Mouse (Mus musculus) forebrain, embryonic 15.5 days (tissue): ENCODE measurements at regions not wholly inside any gene's neighbourhood (a gene's known extent, or its start where the extent isn't known, plus 50 kb on each side); places are given as distances from the start of the nearest gene placed in this dataset. TPM values are rescaled to one million over a fixed set of nuclear protein-coding genes. Genes with fewer than 3 reads are reported as not detected.

ENCODE experiments used
- ATAC-seq: fragments of 200-750 bp; cut with Nextera tagmentation; replicated peaks from 2 replicates; pipeline ENCODE4 v1.8.0; 2017; ENCODE audit warnings: mild to moderate bottlenecking, moderate TSS enrichment, moderate library complexity
- H3K27ac ChIP-seq: fragments of 300-500 bp; sonication (generic); replicated peaks from 2 replicates; pipeline ENCODE4 v1.5.1; 2015; ENCODE audit warnings: mild to moderate bottlenecking, inconsistent platforms
- H3K27me3 ChIP-seq: fragments of 300-500 bp; sonication (generic); 2 replicates; pipeline ENCODE4 v1.6.1; 2015; ENCODE audit warnings: inconsistent platforms
- H3K36me3 ChIP-seq: fragments of 300-500 bp; sonication (generic); 2 replicates; pipeline ENCODE4 v1.6.1; 2015; ENCODE audit warnings: mild to moderate bottlenecking, inconsistent platforms
- H3K4me1 ChIP-seq: fragments of 300-500 bp; sonication (generic); 2 replicates; pipeline ENCODE4 v1.6.1; 2015; ENCODE audit warnings: inconsistent platforms
- H3K4me2 ChIP-seq: fragments of 300-500 bp; sonication (generic); replicated peaks from 2 replicates; pipeline ENCODE4 v1.6.1; 2015; ENCODE audit warnings: mild to moderate bottlenecking, inconsistent platforms
- H3K4me3 ChIP-seq: fragments of 300-500 bp; sonication (generic); 2 replicates; pipeline ENCODE4 v1.5.1; 2015; ENCODE audit warnings: mild to moderate bottlenecking, inconsistent platforms
- H3K9ac ChIP-seq: fragments of 300-500 bp; sonication (generic); replicated peaks from 2 replicates; pipeline ENCODE4 v1.6.1; 2015; ENCODE audit warnings: mild to moderate bottlenecking, inconsistent platforms
- H3K9me3 ChIP-seq: fragments of 300-500 bp; sonication (generic); 2 replicates; pipeline ENCODE4 v1.6.1; 2016; ENCODE audit warnings: inconsistent platforms
- WGBS: fragments of 180-500 bp; shearing (Covaris S2); methylation state at CpG from one replicate; pipeline ENCODE4 v1.1.7; 2015; ENCODE audit warnings: mixed read lengths; 5-methylcytosine and 5-hydroxymethylcytosine counted together
- microRNA-seq: library from miRNA; unstranded; fragments of <30 nt; microRNA quantifications from one replicate; pipeline ENCODE4, GENCODE M21; 2016

DNA sequence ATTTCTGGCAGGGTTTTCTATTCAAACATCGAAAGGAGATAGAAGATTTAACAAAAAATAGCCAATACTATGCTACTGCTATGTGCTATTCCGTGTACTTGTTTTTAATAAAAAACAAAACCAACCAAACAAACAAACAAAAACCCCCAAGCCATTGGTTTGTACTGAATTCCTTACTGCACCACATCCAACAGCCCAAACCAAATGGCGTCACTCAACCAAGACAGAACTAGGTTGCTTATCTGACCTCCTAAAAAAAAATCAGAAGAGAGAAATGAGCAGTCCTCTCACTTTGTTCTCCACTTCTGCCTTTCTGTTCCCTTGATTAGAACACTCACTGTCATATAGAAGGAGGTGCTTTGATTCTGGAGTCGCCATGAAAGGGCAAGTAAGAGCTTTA is 68.6 kb upstream of the Klf7 start:
- no peaks in the 10 kb centered on the region for H3K9me3 ChIP-seq
- H3K36me3 ChIP-seq, result no peaks in the 10 kb centered on the region
- WGBS, result 66% methylated on average over 4 of the region's 4 CpGs
- H3K4me2 ChIP-seq, result no peak overlapping the region
- H3K27me3 ChIP-seq, result no peaks in the 10 kb centered on the region
- no peak overlapping the region for H3K9ac ChIP-seq
- H3K27ac ChIP-seq, result peak overlapping the region; percentile 34
- ATAC-seq, result no peak
- no peak overlapping the region for H3K4me3 ChIP-seq
- peaks cover 49% of the 10 kb centered on the region for H3K4me1 ChIP-seq

DNA sequence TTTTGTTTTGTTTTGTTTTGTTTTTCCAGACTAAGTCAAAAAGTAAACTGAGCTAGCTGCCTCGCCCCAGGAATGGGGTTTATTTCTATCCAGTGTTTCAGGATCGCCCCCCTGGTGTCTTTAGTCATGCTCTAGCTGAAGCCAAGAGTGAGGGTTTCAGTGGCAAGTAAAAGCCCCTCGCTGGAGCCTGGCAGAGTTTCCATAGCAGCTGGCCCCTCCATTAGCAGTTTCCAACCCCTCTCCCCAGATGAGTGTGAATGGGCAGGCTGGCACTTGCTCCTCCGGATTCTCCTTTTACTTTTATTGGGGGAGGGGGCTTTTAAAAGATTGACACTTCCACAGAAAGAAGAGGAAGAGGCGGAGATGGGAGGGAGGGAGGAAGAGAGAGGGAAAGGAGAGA is 68.0 kb upstream of the Klf7 start:
- Histone ChIP-seq H3K36me3 (no peaks in the 10 kb centered on the region), H3K27ac (peak overlapping the region; percentile 34), H3K9me3 (no peaks in the 10 kb centered on the region), H3K4me2 (no peak overlapping the region), H3K4me3 (no peak overlapping the region), H3K27me3 (no peaks in the 10 kb centered on the region), H3K4me1 (peaks cover 49% of the 10 kb centered on the region), H3K9ac (no peak overlapping the region)
- peak; percentile 69; the same call in 1 of the 2 replicates for ATAC-seq
- 15% methylated on average over 5 of the region's 5 CpGs for whole genome bisulfite sequencing

DNA sequence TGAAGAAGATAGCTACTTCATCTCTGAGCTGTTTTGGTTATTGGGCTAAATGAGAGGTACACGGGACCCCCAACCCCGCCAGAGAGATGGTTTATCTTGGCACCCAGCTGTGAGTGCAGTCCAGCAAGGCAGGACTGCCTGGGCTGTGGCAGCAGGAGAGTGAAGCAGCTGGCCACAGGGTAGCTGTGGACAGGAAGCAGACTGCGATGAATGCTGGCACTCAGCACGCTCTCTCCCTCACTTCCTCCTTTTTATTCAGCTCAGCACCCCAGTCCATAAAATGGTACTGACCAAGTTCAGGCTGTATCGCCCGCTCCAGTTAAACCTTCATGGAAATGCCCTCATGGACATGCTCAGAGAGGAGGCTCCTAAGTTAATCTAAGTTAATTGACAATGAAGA is 67.4 kb upstream of the Klf7 start:
- Histone ChIP-seq H3K4me2 (no peak overlapping the region), H3K4me1 (peaks cover 49% of the 10 kb centered on the region), H3K4me3 (no peak overlapping the region), H3K27me3 (no peaks in the 10 kb centered on the region), H3K36me3 (no peaks in the 10 kb centered on the region), H3K9me3 (no peaks in the 10 kb centered on the region), H3K9ac (no peak overlapping the region), H3K27ac (peak overlapping the region; percentile 34; the same call in 1 of the 2 replicates)
- 49% methylated on average over 6 of the region's 6 CpGs for WGBS
- peak; percentile 29; the same call in 1 of the 2 replicates for ATAC-seq

DNA sequence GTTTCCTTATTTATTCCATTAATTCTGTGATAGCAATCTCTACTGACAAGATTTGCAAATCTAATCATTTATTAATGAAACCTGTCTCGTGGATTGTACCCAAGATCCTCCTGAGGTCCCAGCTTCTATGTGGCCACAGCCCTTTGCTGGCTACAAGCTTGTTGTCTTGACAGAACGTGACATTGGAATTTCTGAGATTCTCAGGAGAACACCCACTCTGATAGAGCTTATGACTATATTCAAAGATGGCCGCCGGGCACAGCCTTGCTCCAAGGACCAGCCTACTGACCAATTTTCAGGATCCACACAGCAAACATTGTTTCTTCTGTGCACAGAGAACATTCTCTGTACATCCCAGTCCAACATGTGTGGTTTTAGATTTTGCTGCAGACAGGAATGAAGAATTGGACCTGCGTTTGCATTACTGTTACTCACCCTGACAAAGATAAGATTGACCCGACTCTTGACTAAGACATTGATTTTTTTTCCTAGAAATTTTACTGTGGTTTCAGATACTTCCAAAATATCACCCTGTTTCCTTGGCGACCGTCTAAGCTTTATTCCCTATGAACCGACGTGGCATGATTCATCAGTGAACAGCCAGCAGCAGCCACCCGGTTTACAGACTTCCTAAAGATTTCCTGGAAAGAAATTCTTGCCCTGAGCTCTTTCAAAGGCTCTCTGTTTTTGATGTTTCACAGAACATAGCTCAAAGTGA is 65.9 kb upstream of the Klf7 start:
- WGBS, result 68% methylated on average over 11 of the region's 11 CpGs
- no peaks in the 10 kb centered on the region for H3K36me3 ChIP-seq
- H3K4me3 ChIP-seq, result no peak overlapping the region
- H3K27ac ChIP-seq, result 0 out of 2 replicates have a peak overlapping the region, but pooled peaks have one; percentile 5
- no peak overlapping the region for H3K9ac ChIP-seq
- no peaks in the 10 kb centered on the region for H3K9me3 ChIP-seq
- H3K4me1 ChIP-seq, result peaks cover 39% of the 10 kb centered on the region
- no peak overlapping the region for H3K4me2 ChIP-seq
- ATAC-seq, result no peak; the same call in 1 of the 2 replicates
- H3K27me3 ChIP-seq, result no peaks in the 10 kb centered on the region

DNA sequence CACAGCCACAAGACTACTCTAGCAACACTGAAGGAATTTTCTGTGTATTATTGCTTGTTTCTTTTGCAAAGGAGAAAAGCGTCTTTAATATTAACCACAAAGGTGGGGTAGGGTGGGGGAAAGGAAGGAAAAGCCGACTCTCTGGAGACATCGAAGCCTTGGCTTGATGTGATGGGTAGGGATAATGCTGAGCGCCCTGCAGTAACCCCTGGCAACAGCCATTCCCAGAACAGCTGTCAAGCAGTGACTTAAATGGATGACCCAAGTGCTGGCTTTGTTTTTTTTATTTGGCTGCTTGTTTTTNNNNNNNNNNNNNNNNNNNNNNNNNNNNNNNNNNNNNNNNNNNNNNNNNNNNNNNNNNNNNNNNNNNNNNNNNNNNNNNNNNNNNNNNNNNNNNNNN is 51.6 kb upstream of the Klf7 start:
- Histone ChIP-seq H3K9me3 (no peaks in the 10 kb centered on the region), H3K4me1 (peaks cover 8% of the 10 kb centered on the region), H3K9ac (no peak overlapping the region), H3K36me3 (no peaks in the 10 kb centered on the region), H3K27me3 (no peaks in the 10 kb centered on the region), H3K4me3 (no peak overlapping the region), H3K27ac (no peak overlapping the region), H3K4me2 (no peak overlapping the region)
- no peak for ATAC-seq
- WGBS, result 53% methylated on average over 4 of the region's 4 CpGs

DNA sequence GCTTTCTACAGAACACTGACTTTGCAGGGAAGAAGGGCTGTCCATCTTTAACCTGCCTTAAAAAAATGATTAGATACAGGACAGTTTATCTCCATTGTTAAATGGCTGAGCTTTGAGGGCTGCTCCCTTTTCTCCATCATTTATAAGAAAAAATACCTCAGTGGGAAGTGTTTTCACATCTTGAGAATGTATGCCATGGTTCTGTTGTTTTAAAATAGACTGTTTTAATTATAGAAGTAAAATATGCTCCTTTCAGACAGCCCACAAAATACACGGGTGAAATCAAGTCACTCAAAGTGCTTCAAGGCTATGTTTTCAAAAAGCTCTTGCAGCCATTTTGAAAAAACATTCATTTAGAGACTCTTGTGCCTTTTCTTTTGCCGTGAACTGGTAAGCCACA is 50.0 kb upstream of the Klf7 start:
- ATAC-seq, result no peak
- 45% methylated on average over 2 of the region's 2 CpGs for WGBS
- H3K4me1 ChIP-seq, result peaks cover 8% of the 10 kb centered on the region
- no peak overlapping the region for H3K4me2 ChIP-seq
- H3K4me3 ChIP-seq, result no peak overlapping the region
- H3K9me3 ChIP-seq, result no peaks in the 10 kb centered on the region
- no peaks in the 10 kb centered on the region for H3K36me3 ChIP-seq
- no peak overlapping the region for H3K9ac ChIP-seq
- H3K27me3 ChIP-seq, result no peaks in the 10 kb centered on the region
- H3K27ac ChIP-seq, result no peak overlapping the region

Small RNA genes in the stretch of these regions (microRNA-seq; reads per million reads assigned to microRNA genes)
- gene Gm25748, result not detected
